Mouse (Mus musculus) lung, embryonic 14.5 days (tissue): ENCODE results near the gene Adarb2. TPM values are rescaled to one million over a fixed set of nuclear protein-coding genes. Genes with fewer than 3 reads are reported as not detected.
"Not testable (repeated sequence)": the region's sequence is repeated elsewhere in the genome, so short reads cannot be mapped to it uniquely, and the experiment has no call there.

Source experiments
- ATAC-seq: fragments of 200-750 bp; cut with Nextera tagmentation; 2 replicates; pipeline ENCODE4 v1.8.0; 2017; ENCODE audit warnings: mild to moderate bottlenecking, moderate TSS enrichment, moderate library complexity; ENCODE audit not compliant: insufficient read depth
- DNase-seq: peaks from one replicate; pipeline ENCODE4 v3.0.0-alpha.2; 2015
- H3K27ac ChIP-seq: fragments of 300-500 bp; sonication (generic); 2 replicates; pipeline ENCODE4 v1.5.1; 2014; ENCODE audit warnings: low read depth, mild to moderate bottlenecking, moderate library complexity
- H3K27me3 ChIP-seq: fragments of 300-500 bp; sonication (generic); 2 replicates; pipeline ENCODE4 v1.6.1; 2014; ENCODE audit warnings: low read length, control low read depth; ENCODE audit not compliant: insufficient read depth
- H3K36me3 ChIP-seq: fragments of 300-500 bp; sonication (generic); 2 replicates; pipeline ENCODE4 v1.6.1; 2014; ENCODE audit warnings: control low read depth; ENCODE audit not compliant: insufficient read depth
- H3K4me1 ChIP-seq: fragments of 300-500 bp; sonication (generic); 2 replicates; pipeline ENCODE4 v1.6.1; 2014; ENCODE audit warnings: antibody characterized with exemption, control low read depth; ENCODE audit not compliant: insufficient read depth
- H3K4me2 ChIP-seq: fragments of 300-500 bp; sonication (generic); 2 replicates; pipeline ENCODE4 v1.6.1; 2014; ENCODE audit warnings: mild to moderate bottlenecking
- H3K4me3 ChIP-seq: fragments of 300-500 bp; sonication (generic); 2 replicates; pipeline ENCODE4 v1.5.1; 2014; ENCODE audit warnings: low read depth, low read length
- H3K9ac ChIP-seq: fragments of 300-500 bp; sonication (generic); 2 replicates; pipeline ENCODE4 v1.6.1; 2014
- H3K9me3 ChIP-seq: fragments of 300-500 bp; sonication (generic); 2 replicates; pipeline ENCODE4 v1.6.1; 2016; ENCODE audit warnings: low read depth, low read length, control low read depth
- CTCF ChIP-seq: IDR thresholded peaks from 2 replicates; pipeline ENCODE4 v1.5.1; 2016; ENCODE audit warnings: antibody characterized with exemption, low read depth
- WGBS: fragments of 180-500 bp; shearing (Covaris S2); extraction: QIAGEN DNeasy Blood & Tissue Kit; methylation state at CpG from one replicate; pipeline ENCODE4 v1.1.7; 2014; 5-methylcytosine and 5-hydroxymethylcytosine counted together
- polyA plus RNA-seq: library from polyadenylated mRNA; unstranded; fragments of >200 nt; fragmentation: Nextera tagmentation; extraction: Ambion mirVana; gene quantifications from 2 replicates; pipeline ENCODE4 v1.2.1, GENCODE M21; 2014

The Adarb2 gene
- polyA plus RNA-seq, 1 experiment from 2014 or later, result 0.24 TPM

DNA sequence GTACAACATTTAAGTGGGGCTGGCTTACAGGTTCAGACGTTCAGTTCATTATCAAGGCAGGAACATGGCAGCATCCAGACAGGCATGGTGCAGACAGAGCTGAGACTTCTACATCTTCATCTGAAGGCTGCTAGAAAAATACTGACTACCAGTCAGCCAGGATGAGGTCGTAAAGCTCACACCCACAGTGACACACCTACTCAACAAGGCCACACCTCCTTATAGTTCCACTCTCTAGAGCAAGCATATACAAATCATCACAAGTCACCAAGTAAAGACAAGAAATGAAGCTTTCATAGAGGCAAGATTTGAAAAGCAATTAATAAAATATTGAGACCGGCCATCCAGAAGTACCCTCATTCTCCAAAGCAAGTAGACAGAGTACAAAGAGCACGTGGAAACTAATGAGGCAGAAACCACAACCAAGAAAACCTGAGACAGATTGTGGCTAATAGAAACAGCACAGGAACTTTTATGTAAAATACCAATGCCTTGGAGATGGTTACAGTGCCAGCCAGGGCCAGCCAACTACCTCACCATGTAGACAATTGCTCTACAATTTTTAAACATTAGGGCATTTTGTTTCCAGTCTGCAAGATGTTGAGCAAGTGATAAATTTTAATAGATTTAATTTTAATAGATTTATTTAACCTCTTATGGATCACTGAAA, 394.4 kb downstream of the Adarb2 start:
- Histone ChIP-seq H3K4me1 (no peaks in the 10 kb centered on the region), H3K4me2 (no peak overlapping the region), H3K36me3 (no peaks in the 10 kb centered on the region), H3K4me3 (no peak overlapping the region), H3K9ac (no peak overlapping the region), H3K27ac (no peak overlapping the region), H3K9me3 (no peaks in the 10 kb centered on the region), H3K27me3 (no peaks in the 10 kb centered on the region)
- no peak for TF ChIP-seq CTCF
- ATAC-seq, result no peak
- no peak for DNase-seq
- WGBS, result 55% methylated on average over 4 of the region's 4 CpGs

DNA sequence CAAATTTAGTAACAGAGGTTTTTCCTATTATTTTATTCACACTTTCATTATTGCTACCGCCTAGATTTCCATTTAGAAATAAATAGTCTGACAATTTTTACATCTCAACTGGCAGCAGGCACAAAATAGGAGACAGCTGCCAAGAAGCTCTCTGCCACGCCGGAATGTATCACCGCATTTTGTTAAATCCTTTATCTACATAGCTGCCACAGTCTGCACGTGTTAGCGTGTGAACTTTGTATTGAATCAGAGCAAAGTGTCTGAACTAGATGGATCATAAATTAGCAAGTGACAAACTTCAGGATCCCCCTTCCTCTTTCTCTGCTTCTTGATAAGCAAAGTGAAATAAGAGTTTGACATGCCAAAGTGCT, 395.0 kb downstream of the Adarb2 start:
- Histone ChIP-seq H3K4me1 (no peaks in the 10 kb centered on the region), H3K27ac (no peak overlapping the region), H3K4me3 (no peak overlapping the region), H3K9me3 (no peaks in the 10 kb centered on the region), H3K9ac (no peak overlapping the region), H3K36me3 (no peaks in the 10 kb centered on the region), H3K4me2 (no peak overlapping the region), H3K27me3 (no peaks in the 10 kb centered on the region)
- TF ChIP-seq CTCF, result no peak
- DNase-seq (peak; percentile 6), ATAC-seq (no peak)
- WGBS, result 37% methylated on average over 6 of the region's 6 CpGs

DNA sequence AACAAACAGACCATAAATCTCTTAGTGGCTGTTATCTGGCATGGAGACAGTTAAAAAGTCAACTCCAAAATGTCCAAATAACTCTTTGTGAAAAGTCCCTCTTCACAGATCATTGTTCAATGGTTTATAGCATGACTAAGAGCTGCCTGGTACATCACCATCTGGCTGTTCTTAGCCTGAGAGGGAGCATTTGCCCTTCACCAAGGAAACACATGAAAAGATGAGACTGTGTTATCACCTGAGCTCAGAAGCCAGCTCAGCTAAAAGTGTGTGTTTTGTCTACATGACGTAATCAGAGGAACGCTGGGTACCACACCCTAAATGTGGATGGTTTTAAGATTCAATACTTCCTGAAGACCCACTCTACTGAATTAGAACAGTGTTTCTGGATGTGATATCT, 403.0 kb downstream of the Adarb2 start:
- WGBS, result 68% methylated on average over 2 of the region's 2 CpGs

DNA sequence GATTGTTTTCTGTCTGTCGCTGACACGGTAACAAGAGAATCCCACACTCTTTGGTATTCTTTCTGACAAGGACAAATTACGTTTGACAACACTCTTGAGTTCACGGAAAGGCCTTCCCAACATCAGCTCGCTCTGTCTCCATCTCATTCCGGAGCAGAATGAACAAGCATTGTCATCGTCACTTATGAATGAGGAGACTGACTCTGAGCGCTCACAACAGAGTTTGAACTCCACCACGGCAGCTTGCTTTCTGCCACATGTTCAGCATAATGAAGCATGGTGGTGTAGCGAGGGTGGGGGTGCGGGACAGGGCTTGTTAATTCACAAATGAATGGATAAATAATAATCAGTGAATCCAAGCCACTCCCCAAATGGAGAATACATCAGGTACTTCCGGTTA, 405.4 kb downstream of the Adarb2 start:
- H3K9me3 ChIP-seq, result no peaks in the 10 kb centered on the region
- H3K27me3 ChIP-seq, result no peaks in the 10 kb centered on the region
- no peaks in the 10 kb centered on the region for H3K4me1 ChIP-seq
- WGBS, result 43% methylated on average over 12 of the region's 12 CpGs
- H3K27ac ChIP-seq, result no peak overlapping the region
- no peak overlapping the region for H3K4me2 ChIP-seq
- ATAC-seq (no peak), DNase-seq (no peak)
- no peak overlapping the region for H3K9ac ChIP-seq
- no peak for TF ChIP-seq CTCF
- H3K36me3 ChIP-seq, result no peaks in the 10 kb centered on the region
- no peak overlapping the region for H3K4me3 ChIP-seq

More for the DNA sequence above, 403.0 kb downstream of the Adarb2 start:
- no peak overlapping the region for H3K27ac ChIP-seq
- no peak overlapping the region for H3K9ac ChIP-seq
- no peaks in the 10 kb centered on the region for H3K4me1 ChIP-seq
- H3K9me3 ChIP-seq, result no peaks in the 10 kb centered on the region
- H3K27me3 ChIP-seq, result no peaks in the 10 kb centered on the region
- ATAC-seq, result no peak
- H3K4me2 ChIP-seq, result no peak overlapping the region
- no peaks in the 10 kb centered on the region for H3K36me3 ChIP-seq
- DNase-seq, result no peak
- TF ChIP-seq CTCF, result no peak
- H3K4me3 ChIP-seq, result no peak overlapping the region

DNA sequence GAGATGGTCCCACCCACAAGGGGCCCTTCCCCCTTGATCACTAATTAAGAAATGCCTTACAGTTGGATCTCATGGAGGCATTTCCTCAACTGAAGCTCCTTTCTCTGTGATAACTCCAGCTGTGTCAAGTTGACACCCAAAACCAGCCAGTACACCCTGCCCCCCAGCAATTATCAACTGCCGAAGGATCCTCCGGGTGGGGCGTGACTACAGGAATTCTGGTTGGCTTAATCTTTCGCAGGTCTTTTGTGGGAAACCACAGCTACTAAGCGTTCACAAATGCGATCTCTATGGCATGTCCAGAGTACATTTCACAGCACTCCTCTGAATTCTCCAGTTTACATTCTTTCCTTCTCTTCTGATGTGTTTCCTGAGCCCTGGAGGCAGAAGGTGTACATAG, 406.3 kb downstream of the Adarb2 start:
- ATAC-seq, H3K4me2 ChIP-seq, H3K36me3 ChIP-seq, H3K27me3 ChIP-seq, H3K9ac ChIP-seq, H3K4me1 ChIP-seq, DNase-seq, H3K4me3 ChIP-seq, H3K27ac ChIP-seq, H3K9me3 ChIP-seq: not testable (repeated sequence)
- WGBS, result 81% methylated on average over 6 of the region's 6 CpGs

DNA sequence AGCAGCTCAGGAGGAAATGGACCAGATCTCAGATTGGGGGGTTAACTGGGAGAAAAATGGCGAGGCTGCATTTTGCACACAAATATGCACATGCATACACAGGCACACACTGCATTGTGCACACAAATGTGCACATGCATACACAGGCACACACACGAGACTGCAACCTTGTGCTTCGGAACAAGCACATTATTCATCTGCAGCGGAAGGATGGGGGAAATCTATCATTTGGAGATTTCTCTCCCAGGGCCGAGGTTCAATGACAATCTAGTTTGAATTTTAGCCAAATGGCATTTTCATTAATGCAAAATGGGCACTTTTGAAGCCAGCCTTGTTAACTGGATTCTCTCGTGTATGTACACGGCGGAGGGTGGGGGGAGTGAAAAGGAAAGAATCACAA, 408.3 kb downstream of the Adarb2 start:
- H3K4me1 ChIP-seq, result no peaks in the 10 kb centered on the region
- WGBS, result 77% methylated on average over 8 of the region's 8 CpGs
- H3K9ac ChIP-seq, result no peak overlapping the region
- no peaks in the 10 kb centered on the region for H3K36me3 ChIP-seq
- no peak overlapping the region for H3K4me2 ChIP-seq
- H3K27me3 ChIP-seq, result no peaks in the 10 kb centered on the region
- ATAC-seq (no peak), DNase-seq (no peak)
- H3K9me3 ChIP-seq, result no peaks in the 10 kb centered on the region
- no peak overlapping the region for H3K4me3 ChIP-seq
- no peak for TF ChIP-seq CTCF
- H3K27ac ChIP-seq, result no peak overlapping the region

DNA sequence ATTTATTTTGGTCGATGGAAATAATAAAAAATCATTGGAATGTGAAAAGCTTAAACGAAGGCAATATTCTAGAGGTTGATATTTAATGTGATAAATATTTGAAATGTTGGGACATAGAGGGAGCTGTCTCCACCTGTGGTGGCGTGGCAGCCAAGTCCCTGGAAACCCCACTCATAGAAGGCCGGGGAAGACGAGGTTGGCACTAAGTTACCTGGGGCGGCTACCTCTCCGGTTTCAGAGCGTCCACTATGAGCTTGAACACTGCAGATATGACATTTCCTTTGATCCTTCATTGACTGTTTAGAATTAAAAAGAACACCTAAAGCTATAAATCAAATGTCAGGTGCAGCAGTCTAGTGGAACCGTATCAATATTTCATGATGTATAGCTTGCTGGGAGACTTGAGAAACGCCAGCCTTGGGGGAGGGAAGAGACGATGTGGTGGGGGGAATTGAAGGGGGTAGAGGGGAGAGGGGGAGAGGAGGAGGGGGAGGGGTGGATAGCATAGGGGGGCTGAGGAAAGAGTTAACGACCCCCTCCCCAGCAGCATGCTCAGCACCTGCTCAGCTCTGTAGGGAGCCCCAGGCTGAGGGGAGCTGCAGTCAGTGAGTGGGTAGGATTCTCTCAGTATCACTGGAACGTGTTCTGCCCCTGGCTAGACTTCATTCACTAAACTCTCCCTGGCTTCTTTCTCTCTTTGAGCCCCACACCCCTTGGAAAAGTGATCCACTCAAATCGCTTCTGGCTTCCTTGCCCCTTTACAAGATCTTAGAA, 410.1 kb downstream of the Adarb2 start:
- DNase-seq (no peak), ATAC-seq (no peak)
- no peak overlapping the region for H3K4me3 ChIP-seq
- no peak overlapping the region for H3K9ac ChIP-seq
- no peaks in the 10 kb centered on the region for H3K27me3 ChIP-seq
- H3K4me2 ChIP-seq, result no peak overlapping the region
- TF ChIP-seq CTCF, result no peak
- no peaks in the 10 kb centered on the region for H3K9me3 ChIP-seq
- 67% methylated on average over 14 of the region's 14 CpGs for WGBS
- no peak overlapping the region for H3K27ac ChIP-seq
- H3K36me3 ChIP-seq, result no peaks in the 10 kb centered on the region
- H3K4me1 ChIP-seq, result no peaks in the 10 kb centered on the region
